Mouse (Mus musculus) c-Kit-positive CD71-negative TER-119-negative erythroid progenitor cells, embryonic 14.5 days (primary cell): ENCODE results near the gene Mrgprf.

Source experiments
- DNase-seq: peaks from one replicate; pipeline ENCODE4 v3.0.0-alpha.2; 2013; ENCODE audit warnings: low read depth

The Mrgprf gene

GRCm38 (mm10) chr7:145299562-145300320 is 887 bp upstream of the Mrgprf start:
- DNase-seq = no peak

DNA sequence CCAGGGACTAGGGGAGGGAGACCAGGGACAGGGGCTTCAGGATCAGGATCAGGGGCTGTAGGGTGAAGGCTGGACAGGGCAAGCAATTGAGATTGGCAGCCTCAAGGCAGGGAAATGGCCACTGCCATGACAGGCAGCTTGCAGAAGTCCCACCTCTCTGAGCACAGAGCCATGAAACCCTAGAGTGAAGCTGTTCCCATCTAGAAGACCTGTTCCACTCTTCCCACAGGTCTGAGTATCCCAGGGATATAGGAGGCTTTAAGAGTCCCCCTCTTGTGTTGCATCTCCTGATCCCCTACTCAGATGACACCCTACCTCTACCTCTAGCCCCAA is 346 bp downstream of the Mrgprf start:
- DNase-seq = no peak

- DNase-seq = no peak
Measured at GRCm38 (mm10) chr7:145301341-145302005, 845 bp downstream of the Mrgprf start.

- DNase-seq = no peak
Measured at GRCm38 (mm10) chr7:145302488-145303285, 2.1 kb downstream of the Mrgprf start.

GRCm38 (mm10) chr7:145304153-145304552 is 3.5 kb downstream of the Mrgprf start:
- DNase-seq = no peak

DNA sequence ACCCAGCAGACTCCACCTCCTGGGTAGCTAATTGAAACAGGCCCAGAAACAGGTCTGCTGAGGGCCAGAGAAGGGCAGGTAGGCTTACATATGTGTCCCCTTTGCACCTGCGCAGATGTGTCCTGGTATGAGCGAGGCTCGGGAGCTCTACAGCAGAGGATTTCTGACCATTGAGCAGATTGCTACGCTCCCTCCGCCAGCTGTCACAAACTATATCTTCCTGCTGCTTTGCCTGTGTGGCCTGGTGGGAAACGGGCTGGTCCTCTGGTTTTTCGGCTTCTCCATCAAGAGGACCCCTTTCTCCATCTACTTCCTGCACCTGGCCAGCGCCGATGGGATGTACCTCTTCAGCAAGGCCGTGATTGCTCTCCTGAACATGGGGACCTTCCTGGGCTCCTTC is 7.0 kb downstream of the Mrgprf start:
- DNase-seq = no peak

GRCm38 (mm10) chr7:145308061-145308675 is 7.5 kb downstream of the Mrgprf start:
- no peak for DNase-seq

GRCm38 (mm10) chr7:145308866-145309265 is 8.2 kb downstream of the Mrgprf start:
- no peak for DNase-seq

GRCm38 (mm10) chr7:145309877-145310276 is 9.2 kb downstream of the Mrgprf start:
- DNase-seq = no peak

- no peak for DNase-seq
Measured at GRCm38 (mm10) chr7:145310526-145310925, 9.9 kb downstream of the Mrgprf start.

- no peak for DNase-seq
Measured at GRCm38 (mm10) chr7:145312137-145312536, 11.5 kb downstream of the Mrgprf start.

DNA sequence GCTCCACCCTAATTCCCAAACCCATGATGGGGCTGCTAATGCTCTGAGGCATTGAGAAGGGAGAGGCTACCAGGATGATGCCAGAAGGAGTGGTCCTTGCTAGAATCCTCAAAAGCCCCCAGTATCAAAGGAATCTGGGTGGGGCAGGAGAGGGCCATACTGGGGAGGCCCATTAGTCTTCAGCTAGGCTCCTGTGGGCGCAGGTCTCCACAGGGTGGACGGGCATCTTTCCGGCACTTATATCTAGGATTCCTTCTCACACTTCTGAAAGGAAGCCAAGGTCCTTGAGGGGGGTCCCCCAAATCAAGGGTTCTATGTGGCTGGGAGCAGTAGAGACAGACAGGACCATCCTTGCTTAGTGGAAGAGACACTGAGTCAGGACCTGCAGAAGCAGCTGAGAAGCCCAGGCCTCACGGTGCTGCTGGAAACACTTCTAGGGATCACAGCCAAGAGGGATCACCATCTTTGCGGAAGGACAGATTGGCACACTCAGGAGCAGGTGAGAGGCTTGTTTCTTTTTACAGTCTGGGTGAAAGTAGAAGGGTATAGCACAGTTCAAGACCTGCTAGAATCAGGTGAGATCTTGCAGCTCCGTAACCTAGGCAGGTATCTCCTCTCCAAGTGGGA is 14.3 kb downstream of the Mrgprf start, which contains the start of gene Mrgprd:
Gene Mrgprd (plus strand): TSS at position 51 of the 627 bp plus-strand sequence.
- DNase-seq = no peak

GRCm38 (mm10) chr7:145317522-145317921 is 16.9 kb downstream of the Mrgprf start:
- no peak for DNase-seq

DNA sequence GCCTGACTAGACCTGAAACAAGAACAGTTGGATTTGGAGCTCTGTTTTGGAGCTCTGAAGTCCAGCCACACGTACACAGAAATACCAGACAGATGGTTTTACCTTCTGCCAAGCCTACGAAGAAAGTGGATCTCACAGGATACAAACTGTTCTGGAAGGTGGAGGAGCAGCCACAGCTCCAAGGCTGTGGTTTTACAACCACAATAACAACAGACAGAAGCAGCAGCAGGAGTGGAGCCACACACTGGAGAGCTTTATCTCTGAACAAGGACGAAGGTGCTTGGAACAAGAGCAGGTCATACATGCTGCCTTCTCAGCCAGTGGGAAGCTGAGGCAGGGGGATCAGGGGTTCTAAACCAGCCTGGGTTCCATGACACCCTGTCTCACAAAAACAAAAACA is 18.9 kb downstream of the Mrgprf start:
- DNase-seq = no peak

GRCm38 (mm10) chr7:145323607-145324006 is 23.0 kb downstream of the Mrgprf start:
- no peak for DNase-seq

GRCm38 (mm10) chr7:145325697-145326096 is 25.1 kb downstream of the Mrgprf start:
- DNase-seq = no peak

- no peak for DNase-seq
Measured at GRCm38 (mm10) chr7:145329982-145330381, 29.4 kb downstream of the Mrgprf start.

DNA sequence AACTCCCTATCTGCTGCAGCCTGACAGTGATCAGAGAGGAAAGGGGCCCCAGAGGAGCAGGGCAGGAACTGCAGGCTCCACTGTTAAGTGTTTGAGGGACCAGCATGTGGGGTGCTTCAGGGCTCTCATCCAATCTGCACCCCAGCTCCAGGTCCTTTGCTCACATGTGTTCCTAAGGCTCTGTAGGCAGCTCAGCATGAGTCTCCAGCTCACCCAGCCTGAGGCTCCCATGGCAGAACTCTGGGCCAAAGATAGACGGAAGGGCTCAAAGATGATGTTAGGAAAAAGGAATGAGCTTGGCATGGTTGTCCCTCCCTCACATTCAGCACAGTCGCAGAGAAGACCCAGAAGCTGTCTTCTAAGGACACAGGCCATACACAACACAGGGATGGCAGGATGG is 30.0 kb downstream of the Mrgprf start:
- no peak for DNase-seq

DNA sequence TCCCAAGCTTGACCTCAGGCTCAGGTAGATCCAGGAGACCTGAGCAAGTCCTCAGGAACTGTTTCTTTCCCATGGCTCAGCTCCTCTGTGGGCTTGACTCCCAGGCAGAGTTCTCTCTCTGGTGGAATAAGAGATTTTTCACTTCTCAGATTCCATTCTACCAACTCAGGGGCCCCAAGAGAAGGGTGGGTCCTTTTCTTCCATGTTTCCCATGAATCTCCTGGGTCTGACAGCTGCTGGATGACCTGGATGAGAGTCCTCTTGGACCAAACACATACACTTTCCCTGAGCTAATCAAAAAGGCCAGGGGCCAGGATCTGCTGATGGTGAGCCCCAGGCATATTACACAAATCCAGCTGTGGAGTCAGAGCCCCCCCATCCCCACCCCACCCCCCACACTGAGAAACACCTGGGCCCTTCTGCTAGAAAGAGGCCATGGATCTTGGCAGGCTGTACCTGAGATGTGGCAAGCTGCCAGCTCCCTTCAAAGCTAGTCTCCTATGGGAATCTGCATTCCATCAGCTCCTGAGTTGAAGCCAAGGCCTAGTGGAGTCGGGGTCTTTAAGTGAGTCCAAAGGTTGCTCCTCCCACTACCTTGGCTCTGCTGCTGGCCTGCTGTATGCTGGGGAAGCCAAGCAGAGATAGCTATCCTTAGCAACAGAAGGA is 31.9 kb downstream of the Mrgprf start:
- no peak for DNase-seq

GRCm38 (mm10) chr7:145333936-145334335 is 33.3 kb downstream of the Mrgprf start:
- no peak for DNase-seq

GRCm38 (mm10) chr7:145334428-145335027 is 33.9 kb downstream of the Mrgprf start:
- no peak for DNase-seq
